Mouse (Mus musculus): ENCODE measurements at regions not wholly inside any gene's neighbourhood (a gene's known extent, or its start where the extent isn't known, plus 50 kb on each side); places are given as distances from the start of the nearest gene placed in this dataset.

GRCm38 (mm10) chr13:63627184-63627893 lies 53.9 kb upstream of the Ptch1 start:
- no peak for DNase-seq (ENCODE audit: low spot score)

GRCm38 (mm10) chr13:63627894-63628287 lies 54.5 kb upstream of the Ptch1 start:
- DNase-seq (ENCODE audit: low spot score) = no peak

- DNase-seq (ENCODE audit: low spot score) = no peak
Measured at GRCm38 (mm10) chr13:63631771-63632347, 58.5 kb upstream of the Ptch1 start.

GRCm38 (mm10) chr13:63634294-63634693 lies 60.9 kb upstream of the Ptch1 start:
- no peak for DNase-seq (ENCODE audit: low spot score)

- DNase-seq (ENCODE audit: low spot score) = no peak
Measured at GRCm38 (mm10) chr13:63641649-63642226, 68.3 kb upstream of the Ptch1 start.

GRCm38 (mm10) chr13:63642617-63643016 lies 69.2 kb upstream of the Ptch1 start:
- DNase-seq (ENCODE audit: low spot score) = no peak

GRCm38 (mm10) chr13:63643394-63643793 lies 70.0 kb upstream of the Ptch1 start:
- DNase-seq (ENCODE audit: low spot score) = no peak

GRCm38 (mm10) chr13:63644308-63644707 lies 70.9 kb upstream of the Ptch1 start:
- DNase-seq (ENCODE audit: low spot score) = no peak

- DNase-seq (ENCODE audit: low spot score) = no peak
Measured at GRCm38 (mm10) chr13:63649058-63649647, 75.8 kb upstream of the Ptch1 start.

GRCm38 (mm10) chr13:63654514-63654913 lies 81.1 kb upstream of the Ptch1 start:
- DNase-seq (ENCODE audit: low spot score) = no peak

- no peak for DNase-seq (ENCODE audit: low spot score)
Measured at GRCm38 (mm10) chr13:63657115-63657514, 83.7 kb upstream of the Ptch1 start.

- DNase-seq (ENCODE audit: low spot score) = no peak
Measured at GRCm38 (mm10) chr13:63659412-63659811, 86.0 kb upstream of the Ptch1 start.

- DNase-seq (ENCODE audit: low spot score) = no peak
Measured at GRCm38 (mm10) chr13:63660431-63660830, 87.0 kb upstream of the Ptch1 start.

GRCm38 (mm10) chr13:63668576-63668975 lies 95.2 kb upstream of the Ptch1 start:
- no peak for DNase-seq (ENCODE audit: low spot score)

GRCm38 (mm10) chr13:63669031-63669430 lies 95.6 kb upstream of the Ptch1 start:
- DNase-seq (ENCODE audit: low spot score) = no peak

GRCm38 (mm10) chr13:63672425-63672824 lies 99.0 kb upstream of the Ptch1 start:
- no peak for DNase-seq (ENCODE audit: low spot score)

- DNase-seq (ENCODE audit: low spot score) = no peak
Measured at GRCm38 (mm10) chr13:63677696-63678095, 104.3 kb upstream of the Ptch1 start.

- DNase-seq (ENCODE audit: low spot score) = no peak
Measured at GRCm38 (mm10) chr13:63678265-63679260, 105.2 kb upstream of the Ptch1 start.

- DNase-seq (ENCODE audit: low spot score) = no peak
Measured at GRCm38 (mm10) chr13:63682341-63682740, 108.9 kb upstream of the Ptch1 start.

GRCm38 (mm10) chr13:63691974-63692373 lies 118.6 kb upstream of the Ptch1 start:
- no peak for DNase-seq (ENCODE audit: low spot score)

- DNase-seq (ENCODE audit: low spot score) = no peak
Measured at GRCm38 (mm10) chr13:63693636-63694035, 120.2 kb upstream of the Ptch1 start.

GRCm38 (mm10) chr13:63696399-63696798 lies 118.6 kb upstream of the Ercc6l2 start:
- DNase-seq (ENCODE audit: low spot score) = peak; percentile 25
